Mouse (Mus musculus) liver, embryonic 14.5 days (tissue): ENCODE measurements at regions not wholly inside any gene's neighbourhood (a gene's known extent, or its start where the extent isn't known, plus 50 kb on each side); places are given as distances from the start of the nearest gene placed in this dataset.

ENCODE experiments used
- CTCF ChIP-seq: IDR thresholded peaks from 2 replicates; pipeline ENCODE4 v1.5.1; 2016; ENCODE audit warnings: antibody characterized with exemption, low read depth, control low read depth
- EP300 ChIP-seq: IDR thresholded peaks from 2 replicates; pipeline ENCODE4 v1.6.1; 2016; ENCODE audit warnings: antibody characterized with exemption, low read depth

- no peak for TF ChIP-seq CTCF
- no peak for TF ChIP-seq EP300
Measured at GRCm38 (mm10) chr3:38105022-38105857, 379.4 kb downstream of the Ankrd50 start.
